Mouse (Mus musculus): ENCODE results near the gene Naa40.

GRCm38 (mm10) chr19:7289767-7290166 lies 48.8 kb upstream of the Naa40 start:
- no peak for TF ChIP-seq CTCF (IDR thresholded peaks at IDR 0.05; ENCODE audit: control insufficient read depth, insufficient read depth, insufficient read length)
- TF ChIP-seq MYOD1 (IDR thresholded peaks at IDR 0.05; ENCODE audit: control insufficient read depth, insufficient read length, low read depth), result no peak
- TF ChIP-seq USF1 (IDR thresholded peaks at IDR 0.05; ENCODE audit: low read depth), result no peak
- TF ChIP-seq MAX (IDR thresholded peaks at IDR 0.05), result no peak
- TF ChIP-seq FOSL1 (IDR thresholded peaks at IDR 0.05; ENCODE audit: insufficient read depth, low read length, poor library complexity, severe bottlenecking), result no peak
- TF ChIP-seq CEBPB (IDR thresholded peaks at IDR 0.05; ENCODE audit: low read depth), result no peak
- TF ChIP-seq MYOG (IDR thresholded peaks at IDR 0.05; ENCODE audit: control insufficient read depth, extremely low read depth, insufficient read length), result no peak

Data from C2C12 (cell line).